ENCODE assay signal across 8 mouse cellular contexts in the genomic region with DNA sequence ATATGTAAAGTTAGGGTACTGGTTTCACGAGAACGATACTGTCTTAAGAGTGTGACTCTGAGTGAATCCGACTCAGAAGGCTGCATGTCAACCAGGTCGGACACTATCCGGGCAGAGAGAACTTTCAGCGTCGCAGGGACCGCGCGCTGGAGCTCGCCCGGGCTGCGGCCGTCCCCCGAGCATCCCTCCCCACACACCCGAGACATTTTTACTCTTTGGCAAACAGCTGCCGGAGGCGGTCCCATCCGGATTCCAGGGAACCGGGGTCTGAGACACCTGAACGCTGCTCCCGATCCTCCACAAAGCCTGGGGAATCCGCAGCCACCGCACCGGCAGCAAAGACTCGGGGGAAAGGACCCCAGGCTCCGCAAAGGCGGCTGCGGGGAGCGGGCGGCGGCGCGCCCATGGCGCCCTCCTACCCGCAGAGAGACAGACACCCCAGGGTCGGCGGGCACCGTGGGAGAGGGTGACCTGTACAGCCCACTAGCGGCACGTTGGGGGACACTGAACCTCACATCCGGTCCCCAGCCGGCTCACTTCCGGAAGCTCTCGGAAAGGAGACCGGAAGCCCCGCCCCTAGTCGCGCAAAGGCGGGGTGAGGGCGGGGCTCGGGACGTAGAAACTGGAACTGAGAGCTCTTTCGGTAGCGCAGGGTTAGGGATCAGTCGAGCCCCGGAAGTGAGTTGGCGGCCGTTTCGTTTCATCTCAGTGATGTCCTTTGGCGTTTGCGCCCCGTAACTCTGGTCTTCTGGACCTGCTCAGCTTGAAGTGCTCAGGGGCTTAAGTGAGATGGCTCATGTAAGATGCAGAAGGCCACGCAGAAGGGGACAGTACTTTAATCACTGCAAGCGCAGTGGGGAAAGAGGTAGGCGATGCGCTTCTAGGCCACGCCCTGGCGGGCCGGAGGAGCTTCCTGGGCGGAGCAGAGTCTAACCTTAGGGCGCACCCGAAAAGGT. TPM values are rescaled to one million over a fixed set of nuclear protein-coding genes. Genes with fewer than 3 reads are reported as not detected.
DNase-seq lines count a peak whose midpoint lies in the region; ATAC-seq and TF ChIP-seq lines count a peak whose summit lies in the region.

A gene (minus strand): TSS at position 535 of the 956 bp plus-strand sequence.

- peak within 1 kb of the TSS; percentile 97 for H3K27ac ChIP-seq in hindbrain, embryonic 10.5 days
- H3K27ac ChIP-seq in lung, postnatal 0 days (ENCODE audit: low read length): peak within 1 kb of the TSS; percentile 97

- peaks cover 51% of the 10 kb centered on the region for H3K36me3 ChIP-seq in hindbrain, embryonic 10.5 days
- H3K36me3 ChIP-seq in lung, postnatal 0 days (ENCODE audit: insufficient read depth, low read length): peaks cover 16% of the 10 kb centered on the region; the same call in 1 of the 2 replicates

- DNase-seq in MN1 (ENCODE audit: low spot score): peak; percentile 94
- peak; percentile 97 for DNase-seq in cerebellum, adult 9-10 months
- DNase-seq in hindbrain, embryonic 10.5 days (ENCODE audit: low spot score): peak; percentile 97
- DNase-seq in layer of hippocampus, adult 9-11 months: peak; percentile 97
- peak; percentile 98 for DNase-seq in lung, postnatal 0 days (ENCODE audit: low spot score)
- DNase-seq in ovary, postnatal 14 days (ENCODE audit: low spot score): peak; percentile 89
- DNase-seq in thymus, postnatal 14 days: peak; percentile 98

- peaks cover 17% of the 10 kb centered on the region for H3K4me1 ChIP-seq in hindbrain, embryonic 10.5 days (replicated peaks)
- peaks cover 4% of the 10 kb centered on the region; the same call in 1 of the 2 replicates for H3K4me1 ChIP-seq in lung, postnatal 0 days (ENCODE audit: insufficient read depth, low read depth, low read length)

- no peaks in the 10 kb centered on the region for H3K9me3 ChIP-seq in hindbrain, embryonic 10.5 days
- H3K9me3 ChIP-seq in lung, postnatal 0 days (ENCODE audit: low read length): no peaks in the 10 kb centered on the region

- peak within 1 kb of the TSS; percentile 88 for H3K9ac ChIP-seq in lung, postnatal 0 days (replicated peaks; ENCODE audit: low read depth)

- peak; percentile 97 for ATAC-seq in frontal cortex, adult (ENCODE audit: low TSS enrichment)
- ATAC-seq in lung, postnatal 0 days: peak; percentile 99

- peak within 1 kb of the TSS; percentile 98 for H3K4me3 ChIP-seq in hindbrain, embryonic 10.5 days
- H3K4me3 ChIP-seq in lung, postnatal 0 days (ENCODE audit: low read depth, low read length): peak within 1 kb of the TSS; percentile 98

- under 1% methylated on average over 73 of the region's 73 CpGs for WGBS in hindbrain, embryonic 10.5 days
- under 1% methylated on average over 71 of the region's 73 CpGs for WGBS in lung, postnatal 0 days

- H3K27me3 ChIP-seq in hindbrain, embryonic 10.5 days (ENCODE audit: insufficient read depth, poor library complexity, severe bottlenecking): no peaks in the 10 kb centered on the region
- no peaks in the 10 kb centered on the region for H3K27me3 ChIP-seq in lung, postnatal 0 days (replicated peaks; ENCODE audit: insufficient read depth, low read length)

- TF ChIP-seq EP300 in lung, postnatal 0 days (IDR thresholded peaks at IDR 0.05): peak; percentile 46; the same call in 1 of the 2 replicates

- peak within 1 kb of the TSS; percentile 71 for H3K4me2 ChIP-seq in lung, postnatal 0 days (replicated peaks; ENCODE audit: low read depth, low read length)

- TF ChIP-seq CTCF in lung, postnatal 0 days (IDR thresholded peaks at IDR 0.05): peak; percentile 50

RNA-seq across cellular contexts. Expression of the gene that starts here (rescaled TPM):
- polyA plus RNA-seq in hindbrain, embryonic 10.5 days (2016; fragmentation: Nextera tagmentation; extraction: Ambion mirVana): 36.1 and 36.7 TPM in 2 replicates
- polyA plus RNA-seq in lung, postnatal 0 days (2015; fragmentation: Nextera tagmentation; extraction: Ambion mirVana): 16.7 and 17.6 TPM in 2 replicates

Comparison
In these comparisons a context has a peak if more than half of its experiments do, and no peak if none do; other contexts are left out.
1. Peak in every context shown above with its lines: DNase-seq, ATAC-seq, H3K4me3 ChIP-seq and H3K27ac ChIP-seq.